Mouse (Mus musculus): ENCODE data around the gene Vmn2r124.
"Not testable (repeated sequence)": the region's sequence is repeated elsewhere in the genome, so short reads cannot be mapped to it uniquely, and the experiment has no call there.

Vmn2r124 gene

GRCm38 (mm10) chr17:18049124-18049523 is at the start of gene Vmn2r124:
TSS of gene Vmn2r124 (plus strand) at chr17:18049424.
- DNase-seq (ENCODE audit: low spot score in 2 of 2) = no peak

- DNase-seq (ENCODE audit: low spot score in 2 of 2) = no peak
Measured at GRCm38 (mm10) chr17:18004752-18005151, 44.5 kb upstream of the Vmn2r124 start.

DNA sequence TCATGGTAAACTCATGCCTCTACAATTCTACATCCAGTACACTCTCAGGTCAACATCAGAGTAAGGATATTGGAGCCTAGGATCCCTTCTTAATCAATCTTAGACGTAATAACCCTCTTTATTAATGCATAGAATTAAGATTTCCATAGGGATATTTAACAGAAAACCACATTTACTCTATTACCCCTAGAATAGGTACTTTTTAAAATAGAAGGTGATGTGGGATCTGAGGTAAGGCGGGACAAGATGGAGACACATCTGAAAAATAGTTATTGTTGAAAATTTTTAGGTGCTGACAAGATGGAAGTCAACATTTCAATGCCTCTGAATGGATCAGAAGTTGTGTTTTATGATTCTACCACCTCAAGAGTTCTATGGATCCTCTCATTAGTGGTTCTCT is 27.8 kb upstream of the Vmn2r124 start, which contains the start of gene Fpr-rs4:
Fpr-rs4 (plus strand) TSS at position 301 of the 400 bp plus-strand sequence.
- DNase-seq (ENCODE audit: low spot score in 2 of 2) = no peak

DNA sequence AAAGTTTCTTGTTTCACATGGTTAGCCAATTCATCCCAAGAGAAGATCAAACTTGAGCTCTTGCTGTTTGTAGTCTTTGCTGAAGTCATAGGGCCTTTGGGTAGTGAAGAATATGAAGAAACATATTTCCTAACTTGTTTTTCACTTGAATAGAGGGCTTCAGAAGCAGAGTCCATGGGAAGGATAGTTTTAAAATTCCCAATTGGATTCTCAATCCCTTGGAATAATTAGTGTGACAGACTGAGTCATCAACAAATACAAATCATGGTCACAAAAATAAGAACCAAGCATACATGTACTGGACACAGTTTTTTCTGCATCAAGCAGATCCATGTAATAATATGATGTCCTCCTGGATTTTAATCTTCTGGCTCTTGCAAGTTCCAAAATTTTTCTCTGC is 35.5 kb downstream of the Vmn2r124 start, which contains the start of gene Vmn2r91:
Vmn2r91 (plus strand) TSS at position 301 of the 400 bp plus-strand sequence.
- not testable (repeated sequence) for DNase-seq (ENCODE audit: low spot score in 2 of 2)

DNA sequence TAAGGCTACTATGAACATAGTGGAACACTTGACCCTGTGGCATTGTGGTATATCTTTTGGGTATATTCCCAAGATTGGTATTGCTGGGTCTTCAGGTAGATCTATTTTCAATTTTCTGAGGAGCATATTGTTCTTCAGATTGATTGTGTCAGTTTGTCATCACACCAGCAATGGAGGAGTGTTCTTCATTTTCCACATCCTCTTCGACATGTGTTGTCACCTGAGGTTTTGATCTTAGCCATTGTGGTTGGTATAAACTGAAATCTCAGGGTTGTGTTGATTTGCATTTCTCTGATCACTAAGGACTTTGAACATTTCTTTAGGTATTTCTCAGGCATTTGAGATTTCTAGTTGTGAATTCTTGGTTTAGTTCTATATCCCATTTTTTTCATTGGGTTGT is 46.4 kb downstream of the Vmn2r124 start:
- not testable (repeated sequence) for DNase-seq (ENCODE audit: low spot score in 2 of 2)

GRCm38 (mm10) chr17:18102265-18102664 is 53.0 kb downstream of the Vmn2r124 start:
- not testable (repeated sequence) for DNase-seq (ENCODE audit: low spot score in 2 of 2)
